Mouse (Mus musculus): ENCODE data around the gene Mettl11b.

Mettl11b gene

GRCm38 (mm10) chr1:163656432-163656831, 68.6 kb downstream of the Mettl11b start:
- no peak for DNase-seq (ENCODE audit: low spot score in 2 of 2)
